Mouse (Mus musculus): ENCODE data around the gene Vmn1r201.

The Vmn1r201 gene

GRCm38 (mm10) chr13:22471623-22472022 is at the start of gene Vmn1r201:
TSS of gene Vmn1r201 (plus strand) at chr13:22471923.
- DNase-seq (ENCODE audit: low spot score) = no peak

- no peak for DNase-seq (ENCODE audit: low spot score)
These were observed 16.6 kb upstream of the Vmn1r201 start for GRCm38 (mm10) chr13:22455145-22455544.

- DNase-seq (ENCODE audit: low spot score) = no peak
These were observed 30.7 kb downstream of the Vmn1r201 start for GRCm38 (mm10) chr13:22502431-22502830.

- no peak for DNase-seq (ENCODE audit: low spot score)
These were observed 33.6 kb downstream of the Vmn1r201 start, which contains the start of gene Vmn1r202 for GRCm38 (mm10) chr13:22505281-22505680. TSS of gene Vmn1r202 (minus strand) at chr13:22505381.

- DNase-seq (ENCODE audit: low spot score) = no peak
These were observed 46.1 kb downstream of the Vmn1r201 start, which contains the start of gene Vmn1r203 for GRCm38 (mm10) chr13:22517814-22518213. TSS of gene Vmn1r203 (plus strand) at chr13:22518114.

All from adipocyte (in vitro differentiated cells).